Mouse (Mus musculus): Measurements from ENCODE around the gene Smc1a. TPM values are rescaled to one million over a fixed set of nuclear protein-coding genes. Genes with fewer than 3 reads are reported as not detected.

Smc1a gene
- polyA plus RNA-seq, 2 experiments from 2014 or later = 91.4 to 94.0 TPM

Other genes with a start within 250 kb of the Smc1a start
- 10 to 100 TPM; 45.3 to 56.5 TPM for gene Huwe1, start 215.6 kb upstream of the Smc1a start, polyA plus RNA-seq (2017; shearing (Covaris generic))
- gene Hsd17b10, start 14.6 kb upstream of the Smc1a start, polyA plus RNA-seq (2017; shearing (Covaris generic)) = 100 to 1,000 TPM; 116 to 147 TPM
- under 1 TPM; 0.52 to 0.85 TPM for gene Ribc1, start 133 bp upstream of the Smc1a start, polyA plus RNA-seq (2017; shearing (Covaris generic))
- gene Iqsec2, start 127.8 kb downstream of the Smc1a start, polyA plus RNA-seq (2017; shearing (Covaris generic)) = not detected
- 10 to 100 TPM; 23.8 to 27.1 TPM for gene Kdm5c, start 216.6 kb downstream of the Smc1a start, polyA plus RNA-seq (2017; shearing (Covaris generic))

Data from activated CD4-positive, CD25-positive, alpha-beta regulatory T cell, adult 4 months (primary cell).